Mouse (Mus musculus) central nervous system, embryonic 11.5 days (tissue): Measurements from ENCODE around the gene Ndufa10. TPM values are rescaled to one million over a fixed set of nuclear protein-coding genes. Genes with fewer than 3 reads are reported as not detected.

Experiments
- polyA plus RNA-seq: library from polyadenylated mRNA; depleted of rRNA; stranded (reverse); fragments of >200 nt; gene quantifications from 2 replicates; pipeline ENCODE4 v1.2.3, GENCODE M21; 2012; rRNA removed

Ndufa10 gene
- 92.3 and 187 TPM in 2 replicates for polyA plus RNA-seq

GRCm38 (mm10) chr1:92473165-92474041 is at the start of gene Ndufa10:
TSS of gene Ndufa10 (minus strand) at chr1:92473860.

GRCm38 (mm10) chr1:92518561-92518960 is 44.9 kb upstream of the Ndufa10 start, which contains the start of gene Olfr1414:
TSS of gene Olfr1414 (minus strand) at chr1:92518661.

GRCm38 (mm10) chr1:92496001-92496400 is 22.3 kb upstream of the Ndufa10 start, which contains the start of gene Olfr1415:
TSS of gene Olfr1415 (minus strand) at chr1:92496101.

GRCm38 (mm10) chr1:92485013-92485412 is 11.4 kb upstream of the Ndufa10 start, which contains the start of gene Olfr1416:
TSS of gene Olfr1416 (minus strand) at chr1:92485113.

Other genes starting within 250 kb of the Ndufa10 start
- not detected in 2 replicates for gene Olfr1416, start 11.3 kb upstream of the Ndufa10 start, polyA plus RNA-seq
- not detected in 2 replicates for gene Olfr1415, start 22.2 kb upstream of the Ndufa10 start, polyA plus RNA-seq
- not detected in 2 replicates for gene Olfr1414, start 44.8 kb upstream of the Ndufa10 start, polyA plus RNA-seq
- not detected in 2 replicates for gene Olfr1413, start 97.5 kb upstream of the Ndufa10 start, polyA plus RNA-seq
- gene Olfr1412, start 111.9 kb upstream of the Ndufa10 start, polyA plus RNA-seq, result not detected in 2 replicates
- gene Olfr1411, start 120.6 kb upstream of the Ndufa10 start, polyA plus RNA-seq, result not detected in 2 replicates
- gene Olfr1410, start 131.9 kb upstream of the Ndufa10 start, polyA plus RNA-seq, result not detected in 2 replicates
- 0.08 and 0.09 TPM in 2 replicates for gene Olfr12, start 143.9 kb upstream of the Ndufa10 start, polyA plus RNA-seq
- 242 and 368 TPM in 2 replicates for gene Cops9, start 168.1 kb upstream of the Ndufa10 start, polyA plus RNA-seq
- 0.11 and 0.12 TPM in 2 replicates for gene Otos, start 175.0 kb upstream of the Ndufa10 start, polyA plus RNA-seq